Mouse (Mus musculus): ENCODE results near the gene Cdc42ep2.

DNA sequence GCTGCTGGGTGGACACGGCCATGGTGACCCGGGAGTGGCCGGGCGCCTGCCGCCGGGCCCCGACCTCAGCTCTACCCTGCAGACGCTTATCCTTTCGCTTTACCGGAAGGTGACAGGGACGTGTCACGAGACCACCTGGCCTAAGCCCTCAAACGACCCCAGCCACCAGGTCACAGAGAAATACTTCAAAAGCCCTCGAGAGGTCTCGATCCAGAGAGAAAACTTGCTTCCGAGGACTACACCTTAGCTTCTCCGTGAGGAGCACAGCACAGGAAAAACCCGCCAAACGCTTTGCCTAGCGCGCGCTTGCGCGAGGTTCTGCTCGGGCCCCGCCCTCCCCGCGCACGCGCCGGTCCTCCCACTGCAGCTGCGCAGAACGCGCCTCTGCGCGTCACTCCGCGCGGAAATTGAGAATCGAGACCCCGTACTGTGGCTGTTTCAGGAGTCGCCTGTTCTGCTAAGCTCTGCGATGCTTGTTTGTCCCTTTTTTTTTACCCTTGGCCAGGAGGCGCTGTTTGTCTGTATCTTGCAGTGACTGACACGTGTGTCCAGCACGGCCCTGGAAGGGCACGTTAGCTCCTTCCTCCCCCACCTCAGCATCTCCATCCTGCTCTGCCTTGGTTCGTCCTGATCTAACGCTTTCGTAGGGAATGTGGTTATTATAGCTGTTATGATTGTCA is 39.4 kb upstream of the Cdc42ep2 start, which contains the start of gene Pola2:
- TF ChIP-seq POLR2A (IDR thresholded peaks at IDR 0.05; ENCODE audit: insufficient read depth, low read depth, low read length) (peak; percentile 80), CTCF (IDR thresholded peaks at IDR 0.05; ENCODE audit: insufficient read depth, low read depth, low read length) (no peak)
